Mouse (Mus musculus): Measurements from ENCODE around the gene Diexf.

GRCm38 (mm10) chr1:193142517-193143062 is 12.5 kb upstream of the Diexf start:
- TF ChIP-seq CTCF (IDR thresholded peaks at IDR 0.05; ENCODE audit: low read depth) (no peak), EP300 (IDR thresholded peaks at IDR 0.05; ENCODE audit: low read depth) (no peak)

All from liver, postnatal 0 days (tissue).